Mouse (Mus musculus) brain, embryonic 14.5 days (tissue): Measurements from ENCODE around the gene Tent5c.

Experiments used
- CTCF ChIP-seq: fragments of 200-500 bp; IDR thresholded peaks from 2 replicates; pipeline ENCODE4 v1.5.1; 2012; ENCODE audit warnings: inconsistent platforms, mild to moderate bottlenecking, moderate library complexity, borderline replicate concordance; ENCODE audit not compliant: insufficient read depth, insufficient read length; ENCODE audit errors: extremely low read depth
- POLR2A ChIP-seq: fragments of 200-500 bp; IDR thresholded peaks from 2 replicates; pipeline ENCODE4 v1.6.1; 2012; ENCODE audit warnings: mild to moderate bottlenecking, inconsistent platforms, borderline replicate concordance; ENCODE audit not compliant: poor library complexity, insufficient read depth, insufficient read length, severe bottlenecking; ENCODE audit errors: extremely low read depth

DNA sequence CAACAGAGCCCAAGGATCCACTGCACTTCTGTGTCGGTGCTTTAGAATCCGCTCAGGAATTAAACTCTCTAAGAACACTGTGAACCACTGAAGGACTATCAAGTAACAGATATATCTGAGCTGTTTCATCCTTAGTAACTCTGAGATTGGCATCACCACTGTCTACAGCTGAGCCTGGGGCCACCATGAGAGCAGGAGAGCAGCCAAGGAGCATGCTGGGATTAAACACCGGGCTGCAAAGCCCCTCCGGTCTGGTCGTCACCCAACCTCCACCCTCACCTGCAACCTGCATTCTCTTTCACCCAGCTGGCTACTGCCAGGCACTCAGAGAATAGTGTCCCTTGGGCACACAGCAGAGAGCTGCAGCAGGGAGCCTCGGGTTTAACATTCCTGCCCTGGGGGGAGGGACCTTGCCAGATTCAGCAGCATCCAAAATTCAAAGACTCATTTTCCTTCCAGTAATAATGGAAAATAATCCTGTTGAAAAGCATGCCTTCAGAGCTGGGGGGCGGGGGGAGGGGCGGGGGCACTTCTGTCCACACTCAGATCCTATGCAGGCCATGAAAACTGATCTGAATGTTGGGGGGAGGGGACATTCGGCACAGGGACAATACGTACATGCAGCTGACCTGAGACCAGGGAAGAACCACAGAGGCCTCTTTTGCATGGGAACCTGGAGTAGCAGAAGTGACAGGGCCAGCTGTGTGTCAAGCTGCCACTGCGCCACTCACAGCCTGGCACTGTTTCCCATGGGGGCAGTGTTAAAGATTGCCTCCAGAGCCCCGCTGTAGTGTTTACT lies 25.8 kb downstream of the Tent5c start:
- TF ChIP-seq POLR2A (no peak), CTCF (no peak)
